Mouse (Mus musculus) c-Kit-positive CD71-positive TER-119-positive erythroid progenitor cells, embryonic 14.5 days (primary cell): ENCODE measurements around the gene Krtap17-1.

Source experiments
- DNase-seq: peaks from one replicate; pipeline ENCODE4 v3.0.0-alpha.2; 2013; ENCODE audit warnings: low spot score

The Krtap17-1 gene

GRCm38 (mm10) chr11:99964213-99964612, 29.6 kb downstream of the Krtap17-1 start:
- no peak for DNase-seq

DNA sequence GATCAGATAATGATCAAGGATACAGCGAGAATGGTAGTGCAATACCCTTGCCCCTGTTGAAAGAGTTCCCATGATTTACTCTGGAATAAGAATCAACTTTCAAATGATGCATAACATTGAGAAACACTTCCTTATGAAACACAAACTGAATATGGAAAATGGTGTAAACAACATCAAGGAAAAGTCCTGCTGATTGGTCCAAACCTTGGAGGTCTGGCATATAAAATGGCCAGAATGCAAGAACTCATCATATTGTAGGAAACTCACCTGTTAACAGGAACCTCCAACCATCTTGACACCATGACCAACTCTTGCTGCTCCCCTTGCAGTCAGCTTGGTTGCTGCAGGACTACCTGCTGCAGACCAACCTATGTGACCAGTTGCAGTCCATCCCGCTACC, 45.6 kb downstream of the Krtap17-1 start, which contains the start of gene Krtap9-5:
Gene Krtap9-5, plus strand, starts transcription at position 301 of the 400 bp plus-strand sequence.
- no peak for DNase-seq
